Mouse (Mus musculus) heart, embryonic 16.5 days (tissue): Measurements from ENCODE around the gene Vsig10l. TPM values are rescaled to one million over a fixed set of nuclear protein-coding genes. Genes with fewer than 3 reads are reported as not detected.

Experiments
- microRNA-seq: library from miRNA; unstranded; fragments of <30 nt; microRNA quantifications from one replicate; pipeline ENCODE4, GENCODE M21; 2017
- polyA plus RNA-seq: library from polyadenylated mRNA; unstranded; fragments of >200 nt; fragmentation: Nextera tagmentation; extraction: Ambion mirVana; gene quantifications from 2 replicates; pipeline ENCODE4 v1.2.1, GENCODE M21; 2015

Gene Vsig10l
- polyA plus RNA-seq, 1 experiment from 2014 or later = 3.4 TPM

Small RNAs within 50 kb of the gene (microRNA-seq; reads per million reads assigned to microRNA genes)
- gene Mir7051 = 1.6 reads per million

Other genes starting within 250 kb of the Vsig10l start
- 10.6 and 12.2 TPM in 2 replicates for gene Zfp715, start 149.9 kb upstream of the Vsig10l start, polyA plus RNA-seq
- 0.24 and 0.28 TPM in 2 replicates for gene Siglecf, start 111.8 kb upstream of the Vsig10l start, polyA plus RNA-seq
- 0.17 TPM in 2 replicates for gene Siglecg, start 54.9 kb upstream of the Vsig10l start, polyA plus RNA-seq
- gene Lim2, start 35.5 kb upstream of the Vsig10l start, polyA plus RNA-seq = not detected in 2 replicates
- 11.6 and 20.9 TPM in 2 replicates for gene Nkg7, start 26.1 kb upstream of the Vsig10l start, polyA plus RNA-seq
- not detected in 2 replicates for gene Cldnd2, start 22.4 kb upstream of the Vsig10l start, polyA plus RNA-seq
- 803 and 831 TPM in 2 replicates for gene Etfb, start 19.1 kb upstream of the Vsig10l start, polyA plus RNA-seq
- 0.18 and 0.97 TPM in 2 replicates for gene Gm45233, start 19.0 kb upstream of the Vsig10l start, polyA plus RNA-seq
- gene Iglon5, start 26.9 kb downstream of the Vsig10l start, polyA plus RNA-seq = 0.06 TPM in 1 of 2 replicates, not detected in the other
- not detected in 2 replicates for gene 4931406B18Rik, start 42.8 kb downstream of the Vsig10l start, polyA plus RNA-seq
- 0.51 and 0.85 TPM in 2 replicates for gene Cd33, start 81.3 kb downstream of the Vsig10l start, polyA plus RNA-seq
- 1.3 and 2.0 TPM in 2 replicates for gene Zfp658, start 99.1 kb downstream of the Vsig10l start, polyA plus RNA-seq
- 7.4 TPM in 2 replicates for gene Zfp719, start 116.5 kb downstream of the Vsig10l start, polyA plus RNA-seq
- not detected in 2 replicates for gene Zfp819, start 144.0 kb downstream of the Vsig10l start, polyA plus RNA-seq
- 0.09 TPM in 1 of 2 replicates, not detected in the other for gene Ceacam18, start 171.6 kb downstream of the Vsig10l start, polyA plus RNA-seq
- 0.62 and 0.71 TPM in 2 replicates for gene Siglece, start 197.0 kb downstream of the Vsig10l start, polyA plus RNA-seq
- gene Ctu1, start 208.9 kb downstream of the Vsig10l start, polyA plus RNA-seq = 7.2 and 7.6 TPM in 2 replicates
- gene Klk14, start 227.3 kb downstream of the Vsig10l start, polyA plus RNA-seq = not detected in 2 replicates
- gene Klk13, start 249.4 kb downstream of the Vsig10l start, polyA plus RNA-seq = 0.17 and 0.45 TPM in 2 replicates